Mouse (Mus musculus): ENCODE measurements at regions not wholly inside any gene's neighbourhood (a gene's known extent, or its start where the extent isn't known, plus 50 kb on each side); places are given as distances from the start of the nearest gene placed in this dataset.

DNA sequence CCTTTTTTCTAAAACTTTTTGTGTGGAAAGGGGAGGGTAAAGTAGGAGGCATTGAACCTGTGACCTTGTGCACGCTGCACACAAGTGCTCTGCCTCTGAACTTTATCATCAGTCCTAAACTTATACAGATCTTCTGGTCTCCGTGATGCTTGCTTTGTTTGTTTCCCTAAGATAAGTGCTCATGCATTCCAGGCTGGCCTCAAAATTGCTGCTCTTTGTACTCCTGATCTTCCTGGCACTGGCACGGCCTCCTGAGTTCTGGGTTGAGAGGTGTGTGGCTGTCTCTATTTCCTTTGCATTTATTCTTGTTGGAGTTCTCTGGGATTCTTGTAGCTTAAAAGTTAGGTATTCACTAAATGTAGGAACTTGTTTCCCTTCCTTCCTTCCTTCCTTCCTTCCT lies 86.1 kb upstream of the Aldh1a3 start:
- Histone ChIP-seq H3K4me2 (ENCODE audit: insufficient read depth, low read depth, poor library complexity, severe bottlenecking) (no peak overlapping the region), H3K4me1 (ENCODE audit: control insufficient read depth in 1 of 2, insufficient read depth in 2 of 2) (no peaks in the 10 kb centered on the region), H3K27me3 (replicated peaks) (peaks cover 32% of the 10 kb centered on the region), H3K9ac (ENCODE audit: insufficient read depth, low read depth) (no peak overlapping the region), H3K36me3 (replicated peaks in 1 of 2; ENCODE audit: control insufficient read depth in 1 of 2, insufficient read depth in 1 of 2, low read length in 1 of 2) (no peaks in the 10 kb centered on the region), H3K4me3 (replicated peaks in 1 of 3; ENCODE audit: low read depth in 2 of 3, low read length in 2 of 3, poor library complexity in 1 of 3) (no peak overlapping the region), H3K79me2 (replicated peaks; ENCODE audit: control insufficient read depth, extremely low read depth, insufficient read depth, poor library complexity, severe bottlenecking) (no peaks in the 10 kb centered on the region), H3K27ac (ENCODE audit: insufficient read depth, low read depth) (no peak overlapping the region), H3K9me3 (replicated peaks; ENCODE audit: low read length) (peaks cover 9% of the 10 kb centered on the region)
- no peak for TF ChIP-seq ZNF384 (IDR thresholded peaks at IDR 0.05; ENCODE audit: low read depth, low read length)
- no peak for TF ChIP-seq GABPA (IDR thresholded peaks at IDR 0.05; ENCODE audit: insufficient replicate concordance, low read depth, low read length)
- TF ChIP-seq RCOR1 (conservative IDR thresholded peaks at IDR 0.05; ENCODE audit: low read depth, low read length) = no peak
- TF ChIP-seq JUN (IDR thresholded peaks at IDR 0.05; ENCODE audit: insufficient read depth, low read depth, low read length) = no peak
- no peak for TF ChIP-seq SMC3 (IDR thresholded peaks at IDR 0.05; ENCODE audit: low read depth, low read length)
- TF ChIP-seq CTCF (conservative IDR thresholded peaks at IDR 0.05 in 1 of 2, IDR thresholded peaks at IDR 0.05 in 1 of 2; ENCODE audit: low read depth in 2 of 2, low read length in 2 of 2) = no peak
- TF ChIP-seq NRF1 (IDR thresholded peaks at IDR 0.05; ENCODE audit: low read depth, low read length) = no peak
- no peak for TF ChIP-seq E2F4 (IDR thresholded peaks at IDR 0.05; ENCODE audit: insufficient replicate concordance, low read depth, low read length)
- no peak for DNase-seq (ENCODE audit: extremely low read depth)
- dilution Hi-C loops (cut with MboI; ENCODE audit: extremely low pct_ligation_motif_present, extremely low pct_unique_long_range_greater_than_20kb, low sequenced_read_pairs) = no loop called here
- in situ Hi-C loops (cut with MboI; ENCODE audit: low pct_ligation_motif_present, low pct_unique_long_range_greater_than_20kb, low sequenced_read_pairs) = no loop called here

DNA sequence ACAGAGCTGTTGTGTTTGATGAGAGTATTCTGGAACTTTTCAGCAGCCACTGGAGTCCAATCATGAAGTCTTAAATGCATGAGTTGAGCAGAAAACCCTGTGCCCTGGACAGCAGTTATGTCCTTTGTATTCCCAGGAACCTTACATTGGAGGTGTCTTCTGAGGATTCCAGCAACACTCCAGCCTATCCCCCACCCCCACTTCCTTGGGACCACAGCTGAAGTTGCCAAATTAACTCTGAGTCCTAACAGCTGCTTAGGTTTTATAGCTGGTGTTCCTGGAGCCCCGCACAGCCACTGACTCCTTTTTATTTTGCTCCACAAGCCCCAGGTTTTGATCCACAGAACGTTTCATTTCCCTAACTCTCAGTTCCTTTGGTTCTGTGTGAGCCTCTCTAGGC lies 78.4 kb upstream of the Aldh1a3 start:
- Histone ChIP-seq H3K9ac (ENCODE audit: insufficient read depth, low read depth) (no peak overlapping the region), H3K4me3 (replicated peaks in 1 of 3; ENCODE audit: low read depth in 2 of 3, low read length in 2 of 3, poor library complexity in 1 of 3) (no peak overlapping the region), H3K4me2 (ENCODE audit: insufficient read depth, low read depth, poor library complexity, severe bottlenecking) (no peak overlapping the region), H3K27me3 (replicated peaks) (peaks cover 69% of the 10 kb centered on the region), H3K9me3 (replicated peaks; ENCODE audit: low read length) (peaks cover 10% of the 10 kb centered on the region), H3K36me3 (replicated peaks in 1 of 2; ENCODE audit: control insufficient read depth in 1 of 2, insufficient read depth in 1 of 2, low read length in 1 of 2) (no peaks in the 10 kb centered on the region), H3K79me2 (replicated peaks; ENCODE audit: control insufficient read depth, extremely low read depth, insufficient read depth, poor library complexity, severe bottlenecking) (no peaks in the 10 kb centered on the region), H3K27ac (ENCODE audit: insufficient read depth, low read depth) (no peak overlapping the region), H3K4me1 (ENCODE audit: control insufficient read depth in 1 of 2, insufficient read depth in 2 of 2) (no peaks in the 10 kb centered on the region)
- dilution Hi-C loops (cut with MboI; ENCODE audit: extremely low pct_ligation_motif_present, extremely low pct_unique_long_range_greater_than_20kb, low sequenced_read_pairs) (no loop called here), in situ Hi-C loops (cut with MboI; ENCODE audit: low pct_ligation_motif_present, low pct_unique_long_range_greater_than_20kb, low sequenced_read_pairs) (no loop called here)
- TF ChIP-seq MXI1 (IDR thresholded peaks at IDR 0.05; ENCODE audit: low read depth, low read length) = no peak
- TF ChIP-seq ZMIZ1 (IDR thresholded peaks at IDR 0.05; ENCODE audit: low read depth, low read length) = no peak
- no peak for TF ChIP-seq ELF1 (IDR thresholded peaks at IDR 0.05; ENCODE audit: low read depth, low read length)
- TF ChIP-seq POLR2AphosphoS2 (IDR thresholded peaks at IDR 0.05; ENCODE audit: low read depth, low read length) = no peak
- no peak for TF ChIP-seq ZKSCAN1 (IDR thresholded peaks at IDR 0.05; ENCODE audit: borderline replicate concordance, low read depth, low read length)
- no peak for TF ChIP-seq JUN (IDR thresholded peaks at IDR 0.05; ENCODE audit: insufficient read depth, low read depth, low read length)
- TF ChIP-seq CHD1 (IDR thresholded peaks at IDR 0.05; ENCODE audit: low read depth, low read length) = no peak
- TF ChIP-seq SMC3 (IDR thresholded peaks at IDR 0.05; ENCODE audit: low read depth, low read length) = no peak
- TF ChIP-seq USF2 (conservative IDR thresholded peaks at IDR 0.05; ENCODE audit: low read depth, low read length) = no peak
- TF ChIP-seq PAX5 (IDR thresholded peaks at IDR 0.05; ENCODE audit: low read length) = no peak
- TF ChIP-seq UBTF (IDR thresholded peaks at IDR 0.05; ENCODE audit: low read depth, low read length) = no peak
- TF ChIP-seq MAX (IDR thresholded peaks at IDR 0.05; ENCODE audit: low read length) = no peak
- no peak for TF ChIP-seq JUND (conservative IDR thresholded peaks at IDR 0.05; ENCODE audit: low read depth, low read length)
- TF ChIP-seq TCF12 (IDR thresholded peaks at IDR 0.05; ENCODE audit: low read depth, low read length) = no peak
- no peak for DNase-seq (ENCODE audit: extremely low read depth)
